Mouse (Mus musculus) liver, embryonic 16.5 days (tissue): ENCODE data around the gene Epb41l2. TPM values are rescaled to one million over a fixed set of nuclear protein-coding genes. Genes with fewer than 3 reads are reported as not detected.

ENCODE experiments used
- ATAC-seq: fragments of 200-750 bp; cut with Nextera tagmentation; 2 replicates; pipeline ENCODE4 v1.8.0; 2017; ENCODE audit warnings: low read depth, mild to moderate bottlenecking, moderate number of reproducible peaks, moderate library complexity
- H3K27ac ChIP-seq: fragments of 300-500 bp; sonication (generic); 2 replicates; pipeline ENCODE4 v1.5.1; 2014; ENCODE audit warnings: mild to moderate bottlenecking, low read length
- H3K27me3 ChIP-seq: fragments of 300-500 bp; sonication (generic); 2 replicates; pipeline ENCODE4 v1.6.1; 2014; ENCODE audit warnings: low read depth, low read length, mixed read lengths; ENCODE audit not compliant: control insufficient read depth, insufficient read depth
- H3K36me3 ChIP-seq: fragments of 300-500 bp; sonication (generic); 2 replicates; pipeline ENCODE4 v1.6.1; 2014; ENCODE audit warnings: mild to moderate bottlenecking; ENCODE audit not compliant: control insufficient read depth, insufficient read depth
- H3K4me1 ChIP-seq: fragments of 300-500 bp; sonication (generic); 2 replicates; pipeline ENCODE4 v1.6.1; 2014; ENCODE audit warnings: low read depth, low read length, mixed read lengths; ENCODE audit not compliant: control insufficient read depth
- H3K4me2 ChIP-seq: fragments of 300-500 bp; sonication (generic); 2 replicates; pipeline ENCODE4 v1.6.1; 2014; ENCODE audit warnings: low read depth, low read length, mixed read lengths
- H3K4me3 ChIP-seq: fragments of 300-500 bp; sonication (generic); 2 replicates; pipeline ENCODE4 v1.5.1; 2014; ENCODE audit warnings: low read depth, mild to moderate bottlenecking, low read length
- H3K9ac ChIP-seq: fragments of 300-500 bp; sonication (generic); 2 replicates; pipeline ENCODE4 v1.6.1; 2014; ENCODE audit warnings: low read depth, low read length
- H3K9me3 ChIP-seq: fragments of 300-500 bp; sonication (generic); replicated peaks from 2 replicates; pipeline ENCODE4 v1.6.1; 2016; ENCODE audit warnings: low read length; ENCODE audit not compliant: control insufficient read depth
- WGBS: fragments of 180-500 bp; shearing (Covaris S2); extraction: QIAGEN DNeasy Blood & Tissue Kit; methylation state at CpG from one replicate; pipeline ENCODE4 v1.1.7; 2014; ENCODE audit not compliant: insufficient replicate concordance; 5-methylcytosine and 5-hydroxymethylcytosine counted together
- polyA plus RNA-seq: library from polyadenylated mRNA; unstranded; fragments of >200 nt; fragmentation: Nextera tagmentation; extraction: Ambion mirVana; gene quantifications from 2 replicates; pipeline ENCODE4 v1.2.1, GENCODE M21; 2015

Epb41l2 gene
- polyA plus RNA-seq, 1 experiment from 2014 or later, result 11.9 TPM

DNA sequence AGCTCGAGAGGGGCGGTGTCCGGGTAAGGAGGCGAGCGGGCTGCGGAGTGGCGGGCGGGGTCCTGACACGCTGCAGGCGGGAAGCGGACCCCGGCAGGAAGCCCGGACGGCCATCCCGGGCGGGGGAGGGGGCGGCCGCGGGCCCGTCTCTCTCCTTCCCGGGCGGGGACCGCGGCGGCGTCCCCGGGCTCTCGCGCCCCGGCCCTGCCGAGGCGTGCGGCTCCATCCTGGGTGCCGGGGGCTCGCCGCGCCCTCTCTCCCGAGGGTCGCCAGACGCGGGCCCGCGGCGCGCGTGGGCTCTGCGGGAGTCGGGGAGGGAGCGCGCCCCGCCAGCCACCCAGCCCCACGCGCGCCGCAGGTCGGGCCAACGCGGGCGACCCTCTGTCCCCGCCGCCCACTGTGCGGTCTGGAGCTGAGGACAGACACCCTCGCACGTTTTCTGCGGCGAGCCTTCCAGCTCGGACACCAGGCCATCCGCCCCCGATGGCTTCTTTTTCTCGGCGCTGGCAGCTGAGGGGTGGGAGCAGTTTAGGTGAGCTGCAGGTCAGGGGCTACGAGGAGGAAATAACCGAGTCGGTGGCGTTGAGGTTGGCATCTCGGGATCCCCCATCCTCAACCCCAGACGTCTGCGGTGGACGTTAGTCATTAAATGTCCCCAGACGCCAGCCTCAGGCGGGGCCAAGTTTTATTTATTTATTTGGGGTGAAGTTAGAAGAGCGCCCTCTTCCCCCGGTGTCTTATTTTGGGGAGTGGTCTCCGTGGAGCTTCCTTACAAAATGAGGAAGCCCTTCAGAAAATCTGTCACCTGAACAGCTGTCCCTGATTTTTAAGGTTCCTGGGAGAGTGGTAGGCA, 587 bp downstream of the Epb41l2 start:
- H3K27ac ChIP-seq, result peak overlapping the region; percentile 59
- whole genome bisulfite sequencing, result 1% methylated on average over 41 of the region's 84 CpGs

DNA sequence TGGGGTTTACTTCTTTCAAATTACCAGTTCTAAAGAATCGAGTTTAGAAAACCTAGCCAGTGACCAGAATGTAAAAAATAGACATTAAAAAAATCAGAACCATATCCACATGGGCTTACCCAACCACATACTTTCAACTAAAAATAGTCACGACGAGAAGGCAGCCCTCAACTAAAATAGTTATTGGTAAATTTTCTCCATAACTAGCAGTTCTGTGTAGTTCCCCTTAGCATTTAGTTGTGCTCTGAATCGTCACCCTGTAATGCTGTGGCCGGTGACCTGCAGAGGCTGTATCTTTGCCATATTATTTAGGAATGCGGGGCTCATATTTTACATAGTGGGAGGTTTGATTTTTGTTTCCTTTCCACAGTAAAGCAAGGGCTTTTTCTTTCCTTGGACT, 2.6 kb downstream of the Epb41l2 start:
- Histone ChIP-seq H3K9me3 (no peaks in the 10 kb centered on the region), H3K9ac (no peak overlapping the region), H3K4me3 (no peak overlapping the region), H3K27ac (no peak overlapping the region), H3K4me2 (no peak overlapping the region), H3K27me3 (peaks cover 4% of the 10 kb centered on the region), H3K4me1 (peaks cover 7% of the 10 kb centered on the region), H3K36me3 (no peaks in the 10 kb centered on the region)
- ATAC-seq, result no peak
- 47% methylated on average over 6 of the region's 6 CpGs for WGBS

More for the DNA sequence above, 587 bp downstream of the Epb41l2 start:
- Histone ChIP-seq H3K4me1 (peaks cover 7% of the 10 kb centered on the region), H3K4me2 (peak overlapping the region; percentile 94), H3K27me3 (peaks cover 4% of the 10 kb centered on the region), H3K36me3 (no peaks in the 10 kb centered on the region), H3K9me3 (no peaks in the 10 kb centered on the region), H3K4me3 (peak overlapping the region; percentile 78), H3K9ac (peak overlapping the region; percentile 75)
- peak; percentile 26; the same call in 1 of the 2 replicates for ATAC-seq

DNA sequence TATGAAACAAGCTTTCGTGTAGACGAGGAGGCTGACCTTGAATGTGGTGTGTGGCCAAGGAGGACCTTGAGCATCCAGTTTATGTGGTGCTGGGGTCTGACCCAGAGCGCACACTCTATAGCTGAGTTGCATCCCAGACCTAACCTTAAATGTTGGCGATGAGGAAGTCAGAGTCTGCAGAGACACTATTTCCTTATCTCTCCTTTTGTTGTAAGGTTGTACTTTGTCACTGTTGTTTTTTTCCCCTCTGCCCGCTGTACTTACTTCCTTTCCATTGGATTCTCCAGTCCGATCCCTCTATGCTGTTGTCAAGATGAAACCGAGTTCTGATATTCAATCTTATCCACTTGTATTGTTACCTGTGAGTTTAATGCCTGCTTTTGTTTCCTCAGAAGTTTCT, 5.6 kb downstream of the Epb41l2 start:
- H3K27me3 ChIP-seq, result peaks cover 3% of the 10 kb centered on the region
- H3K27ac ChIP-seq, result no peak overlapping the region
- WGBS, result 60% methylated on average over 7 of the region's 7 CpGs

DNA sequence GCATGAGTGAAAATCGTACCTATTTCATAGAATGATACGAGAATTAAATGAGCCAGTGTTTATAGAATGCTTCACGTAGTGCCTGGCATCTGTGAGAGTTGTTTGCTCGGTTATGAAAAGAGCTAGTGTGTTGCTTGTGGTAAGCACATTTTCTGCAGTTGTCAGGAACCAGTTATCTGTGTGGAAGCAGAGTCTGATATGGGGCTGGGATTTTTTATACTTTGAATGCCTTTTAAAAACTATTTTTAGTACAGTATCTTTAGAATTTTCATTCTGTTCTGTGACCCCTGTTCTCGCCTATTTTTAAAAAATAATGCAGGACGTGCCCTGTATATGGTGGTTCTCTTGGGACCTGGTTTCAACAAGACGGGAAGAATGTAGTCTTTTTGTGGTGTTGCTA, 6.1 kb downstream of the Epb41l2 start:
- no peak overlapping the region for H3K27ac ChIP-seq
- H3K4me3 ChIP-seq, result no peak overlapping the region
- H3K4me1 ChIP-seq, result no peaks in the 10 kb centered on the region; the same call in 1 of the 2 replicates
- ATAC-seq, result 0 out of 2 replicates have a peak, but pooled peaks have one; percentile 32
- no peak overlapping the region for H3K4me2 ChIP-seq
- H3K27me3 ChIP-seq, result no peaks in the 10 kb centered on the region; the same call in 1 of the 2 replicates
- no peak overlapping the region for H3K9ac ChIP-seq
- no peaks in the 10 kb centered on the region for H3K9me3 ChIP-seq
- WGBS, result 41% methylated on average over 7 of the region's 7 CpGs
- H3K36me3 ChIP-seq, result no peaks in the 10 kb centered on the region

More for the DNA sequence above, 5.6 kb downstream of the Epb41l2 start:
- no peak overlapping the region for H3K4me3 ChIP-seq
- H3K4me1 ChIP-seq, result no peaks in the 10 kb centered on the region; the same call in none of the 2 replicates
- no peaks in the 10 kb centered on the region for H3K9me3 ChIP-seq
- no peak overlapping the region for H3K4me2 ChIP-seq
- H3K9ac ChIP-seq, result no peak overlapping the region
- no peak for ATAC-seq
- H3K36me3 ChIP-seq, result no peaks in the 10 kb centered on the region

DNA sequence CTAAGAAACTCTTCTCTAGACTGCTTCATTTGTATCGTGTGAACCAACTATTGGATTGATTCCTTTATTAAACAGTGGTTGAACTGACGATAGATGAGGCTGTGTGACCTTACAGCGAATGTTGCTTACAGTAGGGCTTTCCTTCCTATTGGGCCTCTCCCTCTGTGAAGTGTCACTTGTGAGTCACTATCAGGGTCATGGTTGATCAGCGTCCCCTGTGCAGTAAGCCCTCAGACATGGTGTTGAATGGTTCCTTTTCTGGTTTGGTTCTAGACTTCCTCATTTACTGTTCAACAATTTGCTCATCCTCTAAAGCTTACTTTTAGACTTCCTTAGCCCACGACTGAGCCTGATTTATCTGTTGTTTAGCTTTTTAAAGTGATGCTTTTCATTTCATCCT, 7.1 kb downstream of the Epb41l2 start:
- Histone ChIP-seq H3K4me3 (no peak overlapping the region), H3K4me1 (no peaks in the 10 kb centered on the region; the same call in 1 of the 2 replicates), H3K9me3 (no peaks in the 10 kb centered on the region), H3K4me2 (no peak overlapping the region), H3K9ac (no peak overlapping the region), H3K27me3 (no peaks in the 10 kb centered on the region), H3K27ac (no peak overlapping the region), H3K36me3 (no peaks in the 10 kb centered on the region)
- WGBS, result 25% methylated on average over 5 of the region's 5 CpGs
- peak; percentile 41; the same call in 1 of the 2 replicates for ATAC-seq

DNA sequence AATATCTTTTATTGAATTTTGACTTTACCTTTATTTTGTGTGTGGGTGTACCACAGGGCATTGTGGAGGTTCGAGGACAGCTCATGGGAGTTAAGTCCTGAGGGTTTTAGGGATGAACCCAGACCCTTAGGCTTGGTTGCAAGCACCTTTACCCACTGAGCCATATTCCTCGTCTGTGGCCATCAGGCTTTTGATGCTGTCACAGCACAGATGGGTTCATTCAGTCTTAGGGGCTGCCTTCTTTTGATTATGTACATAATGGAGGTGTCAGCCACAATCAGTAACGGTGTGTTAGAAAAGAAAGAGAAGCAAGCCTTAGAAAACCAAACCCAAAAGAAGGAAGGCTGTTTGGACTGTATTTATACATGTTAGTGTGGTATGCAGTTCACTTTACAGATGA, 9.3 kb downstream of the Epb41l2 start:
- Histone ChIP-seq H3K4me1 (peaks cover 2% of the 10 kb centered on the region), H3K36me3 (no peaks in the 10 kb centered on the region), H3K9ac (no peak overlapping the region), H3K4me3 (no peak overlapping the region), H3K4me2 (no peak overlapping the region), H3K9me3 (no peaks in the 10 kb centered on the region), H3K27ac (no peak overlapping the region), H3K27me3 (no peaks in the 10 kb centered on the region)
- WGBS, result 59% methylated on average over 3 of the region's 3 CpGs
- no peak for ATAC-seq

DNA sequence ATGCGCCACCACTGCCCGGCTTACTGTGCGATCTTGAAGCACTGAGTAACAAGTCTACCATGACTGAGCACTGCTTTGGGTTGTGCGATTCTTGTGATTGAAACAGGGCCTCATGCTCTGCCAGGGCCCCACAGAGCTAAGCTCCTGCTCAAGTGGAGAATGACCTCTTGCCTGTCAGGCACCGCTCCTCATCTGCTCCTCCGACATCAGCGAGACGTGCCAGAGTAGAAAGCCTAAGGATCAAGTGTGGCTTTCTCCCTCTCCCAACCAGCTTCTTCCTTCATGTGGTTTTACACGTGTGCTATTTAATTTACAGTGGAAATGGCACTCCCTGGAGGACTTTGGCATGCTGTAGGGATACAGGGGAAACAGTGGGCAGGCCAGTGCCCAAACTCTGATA, 10.1 kb downstream of the Epb41l2 start:
- ATAC-seq, result no peak
- Histone ChIP-seq H3K36me3 (no peaks in the 10 kb centered on the region), H3K9me3 (no peaks in the 10 kb centered on the region), H3K27ac (no peak overlapping the region), H3K9ac (no peak overlapping the region), H3K4me2 (no peak overlapping the region), H3K4me1 (peaks cover 2% of the 10 kb centered on the region), H3K4me3 (no peak overlapping the region), H3K27me3 (no peaks in the 10 kb centered on the region)
- 78% methylated on average over 9 of the region's 9 CpGs for WGBS

DNA sequence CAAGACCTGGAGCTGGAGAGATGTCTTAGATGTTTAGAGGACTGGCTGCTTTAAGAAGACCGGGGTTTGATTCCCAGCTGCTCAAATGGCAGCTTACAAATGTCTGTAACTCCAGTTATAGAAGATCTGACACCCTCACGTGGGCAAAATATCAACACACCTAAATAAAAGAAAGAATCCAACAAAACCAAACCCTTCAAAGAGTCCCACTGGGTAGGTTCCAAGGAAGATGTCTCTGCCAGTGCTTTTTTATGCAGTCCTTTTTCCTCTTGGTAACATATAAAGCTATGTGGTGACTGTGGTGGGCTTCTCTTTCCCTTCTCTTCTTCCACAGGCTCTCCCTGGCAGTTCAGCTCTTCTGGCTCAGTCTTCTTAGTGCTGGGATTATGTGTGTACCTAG, 11.7 kb downstream of the Epb41l2 start:
- Histone ChIP-seq H3K4me3 (no peak overlapping the region), H3K4me1 (peaks cover 2% of the 10 kb centered on the region), H3K27ac (no peak overlapping the region), H3K36me3 (no peaks in the 10 kb centered on the region), H3K4me2 (no peak overlapping the region), H3K9ac (no peak overlapping the region), H3K9me3 (no peaks in the 10 kb centered on the region), H3K27me3 (no peaks in the 10 kb centered on the region)
- no peak for ATAC-seq
- 59% methylated on average over 2 of the region's 2 CpGs for WGBS

DNA sequence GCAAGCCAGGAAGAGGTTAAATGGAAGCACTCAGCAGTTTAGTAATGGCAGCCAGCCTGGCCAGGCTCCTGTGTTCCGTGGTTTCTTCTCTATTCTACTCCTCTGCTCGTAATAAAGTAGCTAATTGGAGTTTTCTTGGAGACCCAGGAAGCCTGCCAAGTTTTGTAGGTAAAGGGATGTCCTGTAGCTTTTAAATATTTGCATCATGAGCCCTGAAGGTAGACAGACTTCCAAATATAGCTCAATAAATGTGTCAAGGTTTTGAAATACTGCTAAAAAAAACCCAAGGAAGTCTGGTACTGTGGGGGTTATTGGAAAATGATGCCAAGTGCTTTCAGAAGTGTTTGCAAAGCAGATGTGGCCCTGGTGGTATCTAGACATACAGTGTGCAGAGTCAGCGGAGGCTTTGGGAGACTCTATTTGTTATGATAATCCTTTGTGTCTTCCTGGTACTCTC, 12.3 kb downstream of the Epb41l2 start:
- Histone ChIP-seq H3K4me2 (no peak overlapping the region), H3K9ac (no peak overlapping the region), H3K36me3 (no peaks in the 10 kb centered on the region), H3K27me3 (no peaks in the 10 kb centered on the region), H3K9me3 (no peaks in the 10 kb centered on the region), H3K27ac (no peak overlapping the region), H3K4me1 (peaks cover 2% of the 10 kb centered on the region), H3K4me3 (no peak overlapping the region)
- WGBS, result 36% methylated on average over 3 of the region's 3 CpGs
- ATAC-seq, result no peak
